Mouse (Mus musculus) thymus, adult 2 months (tissue): ENCODE measurements around the gene Map3k20.

Source experiments
- CTCF ChIP-seq: fragments of 200-500 bp; IDR thresholded peaks from 2 replicates; pipeline ENCODE4 v1.5.1; 2012; ENCODE audit warnings: mild to moderate bottlenecking, control low read depth, low read length, moderate library complexity, borderline replicate concordance; ENCODE audit not compliant: control insufficient read depth, poor library complexity, insufficient read depth; ENCODE audit errors: extremely low read depth
- POLR2A ChIP-seq: fragments of 200-500 bp; IDR thresholded peaks from 2 replicates; pipeline ENCODE4 v1.6.1; 2012; ENCODE audit warnings: mild to moderate bottlenecking, low read length, control low read depth, moderate library complexity; ENCODE audit not compliant: control insufficient read depth, poor library complexity, insufficient read depth; ENCODE audit errors: extremely low read depth

DNA sequence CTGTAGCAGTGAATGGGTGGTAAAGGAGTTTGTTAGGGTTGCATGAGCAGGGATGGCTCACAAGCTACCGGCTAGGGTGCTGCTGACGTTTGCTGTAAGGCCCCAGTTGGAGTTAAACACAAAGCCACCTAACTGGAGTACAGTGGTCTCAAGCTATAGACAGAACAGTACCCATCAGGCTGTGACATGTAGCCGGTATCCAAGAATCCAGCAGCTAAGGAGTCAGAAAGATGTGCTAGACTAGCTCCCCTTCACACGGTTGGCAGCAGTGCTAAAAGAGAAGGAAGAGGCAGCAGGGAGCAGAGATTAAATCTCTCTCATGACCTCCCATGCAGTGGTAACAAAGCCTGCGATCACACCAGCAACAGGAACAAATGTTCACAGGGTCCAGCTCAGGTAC, 36.2 kb downstream of the Map3k20 start:
- TF ChIP-seq CTCF (no peak), POLR2A (no peak)
